Mouse (Mus musculus) inflammation-experienced regulatory T-cells, adult 6 months (primary cell): ENCODE measurements around the gene Pcgf3. TPM values are rescaled to one million over a fixed set of nuclear protein-coding genes. Genes with fewer than 3 reads are reported as not detected.
A peak's percentile ranks its signal among the peaks of the same experiment; 100 is the strongest.
"Not testable (repeated sequence)": the region's sequence is repeated elsewhere in the genome, so short reads cannot be mapped to it uniquely, and the experiment has no call there.

Experiments used
- ATAC-seq: one replicate; pipeline ENCODE4 v1.8.0; 2017
- polyA plus RNA-seq, 3 experiments: library from polyadenylated mRNA; unstranded; fragments of 100-300 nt; shearing (Covaris generic); gene quantifications; one replicate each; pipeline ENCODE4 v1.2.1; 2017

Gene Pcgf3
- polyA plus RNA-seq, 3 experiments from 2014 or later: 3.5 to 5.8 (median 4.9) TPM

GRCm38 (mm10) chr5:108473737-108474136, 12.7 kb downstream of the Pcgf3 start:
- ATAC-seq: no peak

DNA sequence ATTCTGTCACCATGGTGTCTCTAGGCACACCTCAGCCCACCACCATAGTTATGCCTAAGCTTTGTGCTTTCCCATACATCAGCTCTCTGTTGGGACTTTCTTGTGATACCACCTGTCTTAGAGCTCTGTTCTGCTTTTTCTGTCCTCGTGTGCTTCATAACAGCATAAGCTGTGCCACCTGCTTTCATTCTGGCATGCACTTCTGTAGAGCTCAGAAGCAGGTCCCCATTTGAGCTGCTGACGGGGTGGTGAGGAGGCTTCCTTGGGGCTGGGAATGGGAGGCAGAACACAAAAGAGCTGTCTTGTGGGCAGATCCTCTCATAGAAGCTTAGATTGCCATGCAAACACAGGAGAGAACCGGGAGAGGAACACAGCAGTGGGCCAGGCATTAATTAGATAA, 14.9 kb downstream of the Pcgf3 start:
- no peak for ATAC-seq

DNA sequence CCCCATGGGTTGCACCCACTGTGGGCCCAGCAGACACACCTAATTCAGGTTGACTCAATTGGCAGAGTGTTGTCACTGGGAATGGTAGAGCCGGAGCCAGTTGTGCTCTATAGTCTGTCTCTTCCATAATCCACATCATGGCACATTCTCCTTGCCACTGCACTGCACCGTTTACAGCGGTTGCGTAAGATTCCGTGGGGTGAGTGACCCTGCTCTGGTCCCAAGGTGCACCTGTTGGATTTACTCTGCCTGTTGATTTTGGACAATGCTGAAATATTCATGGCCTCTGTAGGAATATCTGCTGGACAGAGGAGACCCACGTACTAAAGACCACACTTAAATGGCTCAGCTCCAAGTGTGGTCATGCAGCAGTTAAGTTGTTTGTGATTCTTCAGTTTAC, 22.0 kb downstream of the Pcgf3 start:
- ATAC-seq: no peak

DNA sequence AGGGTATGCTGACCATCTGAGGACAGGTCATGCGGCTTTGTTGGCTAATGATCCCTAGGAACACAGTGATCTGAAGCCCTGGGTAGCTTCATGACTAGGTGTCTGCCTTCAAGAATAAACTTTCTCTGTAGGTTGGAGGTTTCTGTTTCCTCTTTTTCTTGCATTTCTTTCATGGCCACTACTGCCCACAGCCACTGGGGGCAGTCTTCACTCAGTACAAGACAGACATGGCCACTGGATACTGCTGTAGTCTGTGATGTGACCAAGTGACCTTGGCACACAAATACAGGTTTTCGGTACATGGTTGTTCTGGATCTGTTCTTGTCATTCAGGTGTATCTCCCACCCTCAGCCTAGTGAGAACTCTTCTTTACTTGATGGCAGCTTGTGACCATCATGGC, 24.2 kb downstream of the Pcgf3 start:
- peak; percentile 58 for ATAC-seq

- ATAC-seq: not testable (repeated sequence)
Observed at GRCm38 (mm10) chr5:108486148-108486547, 25.1 kb downstream of the Pcgf3 start.

DNA sequence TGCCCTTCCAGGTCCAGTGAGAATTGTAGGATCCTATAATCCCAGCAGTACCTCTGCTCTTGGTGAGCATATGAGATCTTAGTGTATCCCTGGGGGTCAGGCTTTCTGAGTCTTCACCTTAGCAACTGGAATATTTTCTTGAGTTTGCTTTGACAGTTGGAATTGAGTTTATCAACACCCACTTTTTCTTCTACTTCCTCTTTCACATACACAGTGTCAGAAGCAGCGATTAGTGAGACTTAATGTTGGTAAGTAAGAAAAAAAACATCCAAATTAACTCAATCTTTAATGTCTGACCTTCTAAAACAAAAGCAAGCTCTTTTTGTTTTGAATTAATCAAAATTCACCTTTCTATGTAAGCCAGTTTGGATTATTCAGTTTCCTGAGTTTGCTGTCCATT, 40.5 kb downstream of the Pcgf3 start:
- no peak for ATAC-seq

DNA sequence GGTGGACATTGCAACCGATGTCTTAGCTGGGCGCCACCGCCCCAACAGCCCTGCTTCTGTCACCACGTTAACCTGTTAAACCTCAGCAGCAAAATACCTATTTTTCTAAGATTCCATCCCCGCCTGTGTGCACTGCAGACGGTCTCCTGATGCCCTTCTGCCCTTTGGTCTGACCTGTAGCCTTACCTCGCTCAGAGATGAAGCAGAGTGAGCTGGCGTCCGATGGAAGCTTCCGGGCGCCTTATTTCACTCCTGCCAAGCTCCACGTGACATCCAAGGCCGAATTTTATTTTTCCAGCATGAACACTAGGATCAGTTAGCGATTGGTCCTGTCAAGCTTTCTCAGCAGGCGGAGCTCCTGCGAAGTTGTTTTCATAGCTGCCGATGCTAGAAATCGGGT, 41.3 kb downstream of the Pcgf3 start:
- ATAC-seq: no peak

- ATAC-seq: no peak
Observed at GRCm38 (mm10) chr5:108515581-108516361, 54.7 kb downstream of the Pcgf3 start.

DNA sequence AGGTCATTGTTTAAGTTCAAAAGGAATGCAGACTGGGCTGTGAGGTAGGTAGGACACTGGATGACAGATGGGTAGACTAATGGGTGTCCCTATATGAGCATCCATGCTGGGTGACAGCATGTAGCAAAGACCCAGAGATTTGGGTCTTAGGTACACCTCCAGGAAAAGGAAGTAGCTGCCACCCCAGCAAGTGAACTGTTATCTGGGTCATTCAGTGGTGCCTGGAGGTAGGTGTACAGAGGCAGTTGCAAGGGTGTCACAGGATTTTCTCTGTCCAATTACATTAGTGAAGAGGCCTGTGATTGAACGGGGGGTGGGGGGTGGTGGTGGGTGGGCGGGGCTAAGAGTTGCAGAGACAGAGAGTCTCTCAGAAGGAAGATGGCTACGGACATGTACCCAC, 55.6 kb downstream of the Pcgf3 start:
- ATAC-seq: no peak

DNA sequence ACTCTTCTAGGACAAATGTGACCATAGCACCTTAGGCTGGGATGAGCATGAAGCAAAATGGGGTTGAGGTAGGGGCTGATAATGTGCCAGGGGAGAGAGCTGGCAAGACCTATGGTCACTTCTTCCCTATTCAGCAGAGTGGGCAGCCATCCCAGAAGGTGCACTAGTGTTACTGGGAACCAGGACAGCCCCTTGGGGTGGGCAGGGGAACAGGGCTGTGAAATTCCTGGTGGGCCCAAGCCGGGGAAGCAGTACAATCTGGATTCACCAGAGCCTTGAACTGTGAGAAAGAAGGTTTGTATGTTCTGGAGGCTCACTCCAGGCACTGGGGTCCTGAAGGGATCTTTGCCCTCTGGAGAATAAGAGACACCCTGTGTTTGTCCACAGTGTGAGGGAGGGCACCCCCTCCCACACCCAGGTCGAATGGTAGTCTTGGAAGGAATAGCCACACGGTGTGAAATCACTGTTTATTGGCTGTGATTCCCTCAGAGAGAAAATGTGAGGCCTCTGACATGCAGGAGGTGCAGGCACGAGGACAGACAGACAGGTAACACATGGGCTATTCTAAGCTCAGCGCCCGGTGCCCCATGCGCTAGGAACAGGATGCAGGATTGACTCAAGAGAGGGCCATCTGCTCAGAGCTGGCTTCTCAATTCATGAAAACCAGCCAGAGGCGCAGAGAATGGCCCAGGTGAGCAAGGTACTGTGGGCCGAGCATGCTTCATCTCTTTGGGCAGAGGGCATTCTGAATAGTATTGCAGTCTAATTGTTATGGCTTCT, 57.3 kb downstream of the Pcgf3 start:
- no peak for ATAC-seq

DNA sequence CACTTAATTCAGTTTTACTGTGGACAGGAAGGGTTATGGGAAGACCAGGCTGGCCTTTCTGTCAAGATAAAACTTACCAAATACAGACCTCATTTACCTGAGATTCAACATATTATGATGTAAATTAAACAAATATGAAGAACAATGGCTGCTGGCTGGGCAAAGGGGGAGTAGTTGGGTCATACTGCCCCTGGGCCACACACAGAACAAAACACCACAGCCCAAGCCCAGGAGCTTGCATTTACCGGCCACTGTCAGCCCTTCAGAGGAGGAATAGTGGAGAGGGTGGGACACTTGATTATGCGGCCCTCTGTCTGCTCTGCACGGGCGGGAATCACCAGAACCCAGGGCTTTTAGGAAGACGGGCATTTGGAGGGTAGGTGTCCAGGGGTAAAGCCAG, 57.9 kb downstream of the Pcgf3 start:
- ATAC-seq: no peak

DNA sequence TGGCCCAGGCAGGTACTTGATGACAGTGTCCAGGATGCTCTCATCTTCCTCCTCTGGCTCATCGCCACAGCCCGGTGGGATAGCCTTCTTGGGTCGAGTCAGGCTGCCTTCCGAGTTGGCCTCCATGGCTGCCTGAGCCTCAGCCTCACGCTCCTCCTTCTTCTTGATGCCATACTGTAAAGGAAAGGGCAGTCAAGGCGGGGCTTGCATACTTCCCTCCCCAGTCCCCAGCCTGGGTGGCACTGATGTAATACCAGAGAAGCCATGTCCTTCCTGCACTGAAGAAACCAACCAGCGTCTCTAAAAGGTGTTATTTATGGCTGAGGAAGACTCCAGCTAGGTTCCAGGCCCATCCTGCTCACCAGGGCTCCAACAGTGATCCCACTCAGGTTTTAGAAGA, 59.1 kb downstream of the Pcgf3 start:
- no peak for ATAC-seq

- no peak for ATAC-seq
Observed at GRCm38 (mm10) chr5:108521016-108521415, 60.0 kb downstream of the Pcgf3 start.

DNA sequence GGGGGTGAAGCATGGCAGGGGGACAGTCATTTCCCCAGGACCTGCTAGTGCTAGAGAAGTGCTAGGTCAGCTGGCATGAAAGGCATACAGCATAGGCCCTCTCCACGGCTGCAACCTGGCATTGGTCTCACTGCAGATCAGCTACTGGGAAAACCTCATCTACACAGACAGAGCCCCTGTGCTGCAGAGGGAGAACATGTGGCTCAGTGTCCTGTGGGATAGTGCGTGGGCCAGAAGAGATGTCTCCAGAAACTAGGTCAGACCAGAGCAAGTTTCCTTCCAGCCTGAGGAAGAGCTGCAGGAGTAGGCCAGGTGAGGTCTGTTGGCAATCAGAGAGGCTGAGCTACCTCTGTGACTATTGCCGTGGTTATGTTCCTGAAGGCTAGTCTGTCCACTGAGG, 60.9 kb downstream of the Pcgf3 start:
- ATAC-seq: no peak

- no peak for ATAC-seq
Observed at GRCm38 (mm10) chr5:108522597-108522996, 61.6 kb downstream of the Pcgf3 start.

- no peak for ATAC-seq
Observed at GRCm38 (mm10) chr5:108534188-108534587, 73.2 kb downstream of the Pcgf3 start.

DNA sequence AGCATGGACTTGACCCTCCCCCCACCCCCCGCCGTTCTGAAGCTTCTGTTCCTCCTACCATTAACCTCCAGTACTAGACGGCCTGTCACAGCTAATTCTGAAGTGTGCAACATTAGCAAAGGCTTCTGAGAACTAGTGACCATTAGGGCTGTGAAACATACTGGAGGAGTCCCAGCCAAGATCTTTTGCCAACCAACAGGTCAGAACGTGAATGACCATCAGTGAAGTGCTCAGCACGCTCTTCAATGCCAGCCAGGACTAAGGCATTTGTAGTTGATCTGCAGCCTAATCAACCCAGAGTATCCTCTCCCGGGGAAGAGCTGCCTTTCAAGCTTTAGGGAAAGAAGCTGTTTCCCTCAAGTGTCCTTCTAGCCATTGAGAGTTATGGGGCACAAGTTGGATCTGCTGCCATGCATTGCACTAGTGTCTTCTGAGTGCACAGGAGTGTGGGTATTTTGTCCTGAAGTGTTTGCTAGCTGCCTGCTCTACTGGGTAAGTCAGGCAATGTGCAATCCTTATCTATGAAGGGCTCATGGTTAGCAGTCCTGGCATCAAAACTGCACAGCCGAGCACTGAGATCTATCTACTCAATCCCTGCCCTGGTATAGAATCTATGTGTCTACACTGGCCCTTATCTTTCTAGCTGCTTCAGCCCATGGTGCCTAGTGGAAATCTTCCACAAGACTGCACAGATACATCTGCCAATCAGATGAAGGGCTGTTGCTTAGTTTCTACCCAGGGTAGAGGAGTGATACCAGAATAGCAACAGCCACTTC, 82.7 kb downstream of the Pcgf3 start:
- no peak for ATAC-seq

GRCm38 (mm10) chr5:108547636-108548035, 86.6 kb downstream of the Pcgf3 start:
- no peak for ATAC-seq

GRCm38 (mm10) chr5:108549137-108549488, 88.1 kb downstream of the Pcgf3 start:
- ATAC-seq: no peak

DNA sequence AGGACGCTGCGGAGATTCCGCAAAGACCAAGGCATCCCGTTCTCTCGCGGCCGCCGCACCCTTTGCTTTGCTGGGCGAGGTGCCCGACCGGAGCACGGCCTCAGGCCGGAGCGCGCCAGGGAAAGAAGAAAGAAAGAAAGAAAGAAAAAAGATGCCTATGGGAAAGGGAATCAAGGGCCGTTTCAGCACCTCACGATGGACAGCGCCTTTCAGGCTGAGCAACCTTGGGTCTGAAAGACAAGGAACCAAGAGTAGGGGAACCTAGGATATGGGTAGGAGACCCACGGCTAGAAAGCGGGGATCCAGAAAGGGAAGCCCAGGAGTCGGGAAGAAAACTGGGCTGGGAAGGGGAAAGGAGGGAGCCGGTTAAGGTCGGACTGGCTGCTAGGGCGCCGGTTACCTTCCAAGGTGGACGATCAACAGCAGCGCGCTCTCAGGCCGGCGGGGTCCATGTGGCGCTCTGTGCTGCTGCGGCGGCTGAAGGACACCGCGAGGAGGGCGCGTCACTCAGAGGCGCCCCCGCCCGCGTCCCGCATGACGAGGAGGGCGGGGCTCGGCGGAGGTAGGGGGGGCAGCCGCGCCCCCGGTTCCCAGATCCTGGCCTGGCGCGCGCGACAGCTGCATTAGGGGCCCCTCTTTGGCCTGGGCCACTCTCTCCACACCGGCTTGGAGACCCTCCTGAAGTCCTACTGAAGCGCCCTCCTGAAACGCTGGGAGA, 88.6 kb downstream of the Pcgf3 start, which contains the start of gene Cplx1:
Gene Cplx1 (minus strand): TSS at position 536 of the 718 bp plus-strand sequence.
- no peak for ATAC-seq

- no peak for ATAC-seq
Observed at GRCm38 (mm10) chr5:108550207-108550594, 89.2 kb downstream of the Pcgf3 start.

DNA sequence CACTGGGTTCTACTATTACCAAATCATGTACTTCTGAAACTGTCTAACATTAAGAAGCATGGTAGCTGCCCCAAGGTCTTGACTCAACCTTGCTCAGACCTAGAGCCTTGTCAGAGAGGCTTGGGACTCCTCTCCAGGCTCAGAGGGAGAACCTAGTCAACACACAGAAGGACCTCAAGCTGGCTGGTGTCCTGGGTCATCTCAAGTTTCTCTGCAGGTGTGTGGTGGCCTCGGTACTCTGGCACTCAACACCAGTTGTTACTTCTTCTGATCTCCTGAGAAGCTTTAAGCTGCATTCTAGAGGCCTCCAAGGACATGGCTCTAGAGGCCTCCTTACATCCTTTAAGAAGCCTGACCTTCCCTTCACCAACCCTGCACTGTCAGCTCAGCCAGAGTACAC, 93.0 kb downstream of the Pcgf3 start:
- ATAC-seq: no peak
